Mouse (Mus musculus) MEL (cell line): Measurements from ENCODE around the gene Gm20388.

Experiments
- CTCF ChIP-seq, 3 experiments: IDR thresholded peaks in 2 of 3; conservative IDR thresholded peaks in 1 of 3; 2 replicates each; pipeline ENCODE4 v1.5.1; 2011 to 2012; ENCODE audit warnings: low read length in 3 of 3, low read depth in 2 of 3, mild to moderate bottlenecking in 2 of 3, improper control_type of control experiment in 1 of 3, inconsistent platforms in 1 of 3, mixed read lengths in 1 of 3, moderate library complexity in 1 of 3; ENCODE audit not compliant: control insufficient read depth in 1 of 3, insufficient read depth in 1 of 3, poor library complexity in 1 of 3, severe bottlenecking in 1 of 3
- EP300 ChIP-seq, 2 experiments: IDR thresholded peaks; 2 replicates each; pipeline ENCODE4 v1.6.1; 2011; ENCODE audit warnings: improper control_type of control experiment in 2 of 2, low read length in 2 of 2, low read depth in 1 of 2, mild to moderate bottlenecking in 1 of 2
- ETS1 ChIP-seq: IDR thresholded peaks from 2 replicates; pipeline ENCODE4 v1.6.1; 2012; ENCODE audit warnings: low read depth, mild to moderate bottlenecking, inconsistent platforms, low read length, improper control_type of control experiment, moderate library complexity
- GABPA ChIP-seq: IDR thresholded peaks from 2 replicates; pipeline ENCODE4 v1.6.1; 2012; ENCODE audit warnings: low read depth, mild to moderate bottlenecking, inconsistent platforms, low read length, improper control_type of control experiment, moderate library complexity
- GATA1 ChIP-seq: IDR thresholded peaks from 2 replicates; pipeline ENCODE4 v1.6.1; 2011; ENCODE audit warnings: low read depth, low read length, improper control_type of control experiment
- MAX ChIP-seq: IDR thresholded peaks from 2 replicates; pipeline ENCODE4 v1.6.1; 2011; ENCODE audit warnings: low read length, improper control_type of control experiment
- MXI1 ChIP-seq: IDR thresholded peaks from 2 replicates; pipeline ENCODE4 v1.6.1; 2011; ENCODE audit warnings: mild to moderate bottlenecking, low read depth, low read length, improper control_type of control experiment
- POLR2A ChIP-seq, 2 experiments: IDR thresholded peaks; 2 replicates each; pipeline ENCODE4 v1.6.1; 2011 to 2012; ENCODE audit warnings: low read length in 2 of 2, mild to moderate bottlenecking in 2 of 2, control low read depth in 1 of 2, improper control_type of control experiment in 1 of 2, low read depth in 1 of 2, moderate library complexity in 1 of 2; ENCODE audit not compliant: control insufficient read depth in 1 of 2, insufficient read depth in 1 of 2, poor library complexity in 1 of 2
- RAD21 ChIP-seq: IDR thresholded peaks from 2 replicates; pipeline ENCODE4 v1.6.1; 2011; ENCODE audit warnings: mild to moderate bottlenecking, low read depth, low read length, improper control_type of control experiment
- TAL1 ChIP-seq: IDR thresholded peaks from 2 replicates; pipeline ENCODE4 v1.6.1; 2012; ENCODE audit warnings: mild to moderate bottlenecking, inconsistent platforms, low read length, moderate library complexity, mixed read lengths
- TBP ChIP-seq: IDR thresholded peaks from 2 replicates; pipeline ENCODE4 v1.8.0; 2011; ENCODE audit warnings: low read depth, low read length, improper control_type of control experiment
- USF1 ChIP-seq: IDR thresholded peaks from 2 replicates; pipeline ENCODE4 v1.6.1; 2014; ENCODE audit warnings: low read depth, mild to moderate bottlenecking, inconsistent platforms, low read length, improper control_type of control experiment, moderate library complexity
- ZNF384 ChIP-seq: IDR thresholded peaks from 2 replicates; pipeline ENCODE4 v1.6.1; 2012; ENCODE audit warnings: low read depth, mild to moderate bottlenecking, inconsistent platforms, low read length, improper control_type of control experiment

GRCm38 (mm10) chr8:122229819-122230711 is 2319.4 kb downstream of the Gm20388 start:
- TF ChIP-seq EP300 (IDR thresholded peaks at IDR 0.05; ENCODE audit: low read depth in 1 of 2, low read length in 2 of 2) = no peak
- TF ChIP-seq CTCF (IDR thresholded peaks at IDR 0.05 in 2 of 3, conservative IDR thresholded peaks at IDR 0.05 in 1 of 3; ENCODE audit: control insufficient read depth in 1 of 3, insufficient read depth in 1 of 3, low read depth in 2 of 3, low read length in 3 of 3, poor library complexity in 1 of 3, severe bottlenecking in 1 of 3) = no peak
- no peak for TF ChIP-seq RAD21
- TF ChIP-seq POLR2A (IDR thresholded peaks at IDR 0.05; ENCODE audit: control insufficient read depth in 1 of 2, insufficient read depth in 1 of 2, low read depth in 1 of 2, low read length in 2 of 2, poor library complexity in 1 of 2) = no peak
- TF ChIP-seq MAX = no peak
- no peak for TF ChIP-seq TAL1
- no peak for TF ChIP-seq ETS1
- no peak for TF ChIP-seq MXI1
- TF ChIP-seq USF1 = no peak
- no peak for TF ChIP-seq GATA1
- no peak for TF ChIP-seq GABPA
- TF ChIP-seq TBP = no peak
- no peak for TF ChIP-seq ZNF384
